Mouse (Mus musculus) cerebellum, adult 8-10 months (tissue): ENCODE results near the gene Evl.
A peak's percentile ranks its signal among the peaks of the same experiment; 100 is the strongest.

ENCODE experiments used
- DNase-seq: peaks from one replicate; pipeline ENCODE4 v3.0.0; 2022

Gene Evl

GRCm38 (mm10) chr12:108651053-108651660 lies 96.6 kb downstream of the Evl start:
- DNase-seq = no peak

- no peak for DNase-seq
These were observed 99.1 kb downstream of the Evl start for GRCm38 (mm10) chr12:108653358-108654335.

DNA sequence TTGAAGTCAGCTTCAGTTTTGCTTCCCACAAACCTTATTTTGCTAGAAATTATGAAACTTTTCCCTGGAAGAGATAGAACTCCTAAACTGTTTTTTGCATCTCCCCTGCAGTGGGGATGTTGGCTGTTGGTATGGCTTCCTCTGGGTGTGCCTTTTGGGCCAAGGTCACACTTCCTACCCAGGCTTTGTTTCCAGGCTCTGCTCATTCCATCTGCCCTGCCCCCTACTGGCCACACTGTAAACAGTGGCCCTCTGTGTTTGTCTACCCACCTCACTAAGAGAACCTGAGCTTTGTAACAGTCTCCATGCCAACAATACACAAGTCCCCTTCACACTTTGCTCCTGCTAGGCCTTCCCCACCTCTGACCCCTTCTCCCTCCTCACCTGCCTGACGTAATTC lies 102.8 kb downstream of the Evl start:
- no peak for DNase-seq

GRCm38 (mm10) chr12:108668606-108669235 lies 114.2 kb downstream of the Evl start:
- no peak for DNase-seq

- no peak for DNase-seq
These were observed 117.0 kb downstream of the Evl start for GRCm38 (mm10) chr12:108671541-108671940.

- DNase-seq = no peak
These were observed 118.4 kb downstream of the Evl start for GRCm38 (mm10) chr12:108672908-108673307.

- no peak for DNase-seq
These were observed 119.0 kb downstream of the Evl start for GRCm38 (mm10) chr12:108673546-108673945.

DNA sequence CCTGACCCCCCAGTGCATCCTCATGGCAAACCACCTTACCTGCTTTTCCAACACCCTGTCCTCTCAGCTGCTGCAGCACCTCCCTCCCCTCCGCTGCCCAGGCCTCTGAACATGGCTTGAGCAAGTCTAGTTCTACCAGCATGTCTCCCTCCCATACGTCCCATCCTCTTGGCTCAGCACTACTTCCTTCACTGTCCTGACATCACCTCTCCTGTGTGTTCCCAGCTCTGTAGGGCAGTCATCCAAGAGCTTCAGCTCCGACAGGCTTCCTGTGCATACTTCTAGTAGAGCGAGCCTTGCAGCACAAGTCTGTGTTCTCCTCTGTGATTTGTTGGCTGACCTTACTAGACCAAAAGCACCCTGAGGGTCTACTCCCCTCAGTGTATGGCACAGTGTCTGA lies 120.0 kb downstream of the Evl start:
- peak; percentile 33 for DNase-seq

DNA sequence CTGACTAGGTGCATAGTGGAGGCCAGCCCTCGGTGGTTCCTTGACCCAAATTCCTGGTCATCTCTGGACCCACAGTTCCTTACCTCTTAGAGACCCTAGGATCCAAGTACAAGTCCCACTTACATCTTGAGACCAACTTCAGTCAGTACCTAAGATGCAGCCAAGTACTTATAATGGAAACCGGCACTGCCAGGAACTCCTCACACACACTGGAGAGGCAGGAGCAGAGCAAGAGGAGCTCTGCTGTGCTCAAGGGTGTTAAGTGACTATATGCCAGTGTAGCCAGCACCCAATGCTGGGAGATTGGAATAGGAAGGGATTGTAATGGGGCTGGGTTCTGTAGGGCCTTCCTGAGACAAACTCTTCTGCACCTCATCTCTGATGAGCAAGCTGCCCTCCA lies 120.4 kb downstream of the Evl start:
- DNase-seq = no peak

DNA sequence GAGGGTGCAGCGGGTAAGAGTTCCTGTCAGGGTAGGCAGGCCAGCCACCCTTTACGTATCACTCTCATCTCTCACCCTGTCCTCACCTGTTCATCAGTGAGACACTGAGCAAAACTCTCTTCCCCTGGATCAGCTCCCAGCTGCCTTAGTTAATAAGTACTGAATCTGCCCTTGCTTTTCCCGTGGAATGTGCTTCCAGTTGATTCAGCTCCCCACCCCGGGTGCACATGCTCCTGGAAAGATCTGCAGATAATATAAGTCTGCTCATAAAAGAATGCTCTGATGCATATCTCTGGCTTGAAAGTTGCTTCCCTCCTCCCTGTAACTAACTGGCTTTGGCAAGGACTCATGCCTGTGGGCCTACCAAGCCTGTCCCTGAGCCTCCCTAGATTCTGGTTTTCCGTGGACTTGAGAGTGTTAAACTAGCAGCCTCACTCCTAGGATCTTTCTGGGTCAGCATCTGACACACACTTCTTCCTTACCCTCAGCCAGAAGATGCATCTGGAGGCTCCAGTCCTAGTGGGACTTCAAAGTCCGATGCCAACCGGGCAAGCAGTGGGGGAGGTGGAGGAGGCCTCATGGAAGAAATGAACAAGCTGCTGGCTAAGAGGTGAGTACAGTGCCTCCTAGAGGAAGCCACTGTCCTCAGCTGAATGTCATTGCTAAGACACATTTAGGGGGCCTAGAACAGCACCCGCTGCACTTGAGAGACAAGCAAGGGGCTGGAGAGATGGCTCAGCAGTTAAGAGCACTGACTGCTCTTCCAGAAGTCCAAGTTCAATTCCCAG lies 121.3 kb downstream of the Evl start:
- no peak for DNase-seq

GRCm38 (mm10) chr12:108677116-108677515 lies 122.6 kb downstream of the Evl start:
- DNase-seq = no peak

DNA sequence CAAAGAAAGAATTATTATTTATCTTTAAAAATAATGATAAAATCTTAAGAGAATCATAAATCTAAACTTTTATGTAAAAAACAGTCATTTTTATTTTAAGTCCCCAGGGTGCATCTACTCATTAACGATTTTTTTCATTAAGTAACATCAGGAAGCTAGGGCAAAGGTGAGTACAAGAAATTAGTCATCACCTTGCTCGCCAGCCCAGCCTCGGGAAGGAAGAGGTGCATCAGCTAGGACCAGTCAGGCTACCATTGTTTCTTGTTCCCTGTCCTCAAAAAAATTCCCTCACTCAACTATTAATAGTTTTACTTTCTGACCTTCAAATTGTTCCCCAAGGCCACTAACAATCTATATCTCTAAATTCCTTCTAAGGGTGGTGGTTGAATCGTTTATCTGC lies 123.8 kb downstream of the Evl start:
- no peak for DNase-seq

- no peak for DNase-seq
These were observed 126.3 kb downstream of the Evl start for GRCm38 (mm10) chr12:108680861-108681260.

DNA sequence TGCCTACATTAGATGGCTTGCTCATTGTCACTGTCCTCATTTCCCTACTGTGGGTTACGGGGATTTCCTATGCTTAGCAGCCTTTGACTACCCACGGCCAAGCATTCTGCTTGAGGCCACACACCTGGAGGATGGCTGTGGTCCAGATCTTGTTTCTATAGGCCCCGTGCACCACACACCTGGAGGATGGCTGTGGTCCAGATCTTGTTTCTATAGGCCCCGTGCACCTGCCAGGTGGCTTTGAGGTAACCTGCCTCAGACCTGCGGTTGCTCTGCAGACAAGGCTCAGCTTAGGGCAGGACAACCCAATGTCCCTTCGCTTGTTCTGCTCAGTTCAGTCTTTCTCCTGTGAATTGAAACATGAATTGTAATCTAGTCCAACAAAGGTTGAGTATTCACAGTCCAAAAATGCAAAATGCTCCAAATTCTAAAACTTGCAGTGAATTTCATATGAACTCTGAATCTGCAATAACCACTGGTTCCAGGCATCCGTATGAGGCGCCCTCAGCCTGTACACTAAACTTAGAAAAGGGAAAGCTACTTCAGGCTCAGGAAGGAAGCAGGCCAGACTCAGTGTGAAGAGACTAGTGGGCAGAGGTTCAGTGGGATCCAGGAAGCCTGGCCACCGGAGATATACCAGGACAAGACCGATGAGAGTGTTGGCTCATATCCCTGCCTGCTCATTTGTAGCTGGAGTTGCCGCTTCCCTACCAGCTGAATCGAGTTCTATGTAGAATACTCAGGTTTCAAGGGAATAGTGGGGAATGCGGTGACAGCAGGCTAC lies 127.9 kb downstream of the Evl start:
- no peak for DNase-seq

DNA sequence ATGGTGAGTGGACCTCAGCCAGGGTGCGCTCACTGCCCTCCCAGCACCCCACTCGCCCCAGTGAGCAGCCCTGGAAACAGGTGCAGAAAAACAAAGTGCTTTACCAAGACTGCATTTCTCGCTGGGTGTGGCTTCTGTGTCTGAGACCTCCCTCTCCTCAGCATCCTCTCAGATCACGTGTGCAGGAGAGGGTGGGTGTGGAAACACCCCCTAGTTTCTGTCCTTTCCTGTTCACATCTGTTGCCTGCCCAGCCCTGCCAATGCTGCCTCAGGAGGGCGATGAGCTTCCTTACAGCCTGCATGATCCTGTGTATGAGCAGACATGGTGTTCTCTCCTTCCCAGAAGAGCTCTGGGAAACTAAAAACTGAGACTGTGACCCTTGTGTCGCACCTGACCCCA lies 131.9 kb downstream of the Evl start:
- no peak for DNase-seq

DNA sequence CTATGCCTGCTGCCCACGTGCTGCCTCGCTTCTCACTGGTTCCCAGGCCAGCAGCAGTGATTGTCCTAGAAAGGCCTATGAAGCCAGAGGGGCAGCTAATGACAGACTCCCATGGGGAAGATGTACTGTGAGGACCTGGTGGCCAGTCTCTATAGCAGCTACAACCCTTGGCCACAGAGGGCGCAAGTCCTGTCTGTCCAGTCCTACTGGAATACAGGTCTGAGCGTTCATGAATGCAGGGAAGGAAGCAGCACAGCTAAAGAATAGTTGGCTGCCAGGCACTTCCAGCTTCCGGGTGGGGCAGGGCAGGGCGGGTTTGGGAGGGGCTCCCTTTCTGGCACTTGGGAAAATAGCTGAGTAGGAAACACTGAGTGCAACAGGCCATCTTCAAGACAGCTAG lies 132.4 kb downstream of the Evl start:
- no peak for DNase-seq

GRCm38 (mm10) chr12:108689167-108689566 lies 134.6 kb downstream of the Evl start:
- DNase-seq = no peak

- DNase-seq = no peak
These were observed 136.0 kb downstream of the Evl start for GRCm38 (mm10) chr12:108690529-108690928.

GRCm38 (mm10) chr12:108693592-108693991 lies 139.1 kb downstream of the Evl start:
- no peak for DNase-seq

DNA sequence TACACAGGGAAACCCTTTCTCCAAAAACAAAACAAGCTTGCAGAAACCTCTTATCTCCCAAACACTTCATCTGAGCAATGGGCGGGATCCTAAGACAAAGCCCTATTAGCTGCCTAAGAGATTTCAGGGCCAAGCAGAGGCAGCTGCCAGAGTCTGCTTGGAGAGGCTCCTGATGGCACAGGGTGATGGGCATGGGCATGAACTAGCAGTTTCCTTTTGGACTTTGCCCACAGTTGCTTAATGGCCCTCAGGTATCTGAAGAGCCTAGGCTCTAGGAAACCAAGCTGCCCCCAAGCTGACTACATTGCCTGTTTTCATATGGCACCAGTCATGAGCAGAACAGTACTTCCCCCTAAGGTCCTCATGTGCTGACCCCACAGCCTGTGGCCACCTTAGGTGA lies 139.7 kb downstream of the Evl start:
- DNase-seq = no peak

DNA sequence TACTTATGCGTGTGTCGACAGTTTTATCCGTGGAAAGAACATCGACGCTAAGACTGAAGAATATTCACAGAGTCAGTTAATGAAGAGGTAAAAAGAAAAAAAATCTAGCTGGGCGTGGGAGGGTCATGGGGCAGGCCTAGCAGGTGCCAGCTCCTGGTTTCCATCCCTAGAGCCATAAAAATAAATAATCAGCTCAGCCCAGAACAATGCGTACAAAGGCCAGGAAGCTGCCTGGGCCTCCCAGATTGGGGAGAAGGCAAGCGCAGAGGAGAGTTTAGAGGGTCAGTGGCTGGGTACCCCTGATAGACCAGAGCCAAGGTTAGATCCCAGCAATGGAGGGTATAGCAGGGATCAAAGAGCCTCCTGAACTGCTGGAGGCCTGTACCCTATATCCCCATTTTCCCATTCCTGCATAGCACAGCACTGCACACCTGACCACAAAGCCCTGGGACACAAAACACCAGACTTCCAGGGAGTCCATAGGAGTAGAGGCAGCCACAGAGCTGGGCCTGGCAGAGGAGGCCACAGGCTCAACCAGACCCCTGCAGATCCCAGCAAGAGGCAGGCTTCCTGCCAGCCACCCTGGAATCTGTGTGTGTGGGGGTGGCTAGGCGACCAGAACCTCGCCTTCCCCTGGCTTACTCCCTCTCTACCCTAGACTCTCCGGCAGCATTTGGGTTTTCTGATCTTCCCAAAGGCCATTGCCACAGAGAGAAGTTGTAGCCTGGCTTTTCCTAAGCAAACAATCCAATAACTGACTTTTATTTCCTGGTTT lies 144.4 kb downstream of the Evl start:
- DNase-seq = no peak
